Mouse (Mus musculus) spleen, adult 2 months (tissue): ENCODE measurements around the gene Fam178b.

Experiments
- CTCF ChIP-seq: fragments of 200-500 bp; IDR thresholded peaks from 2 replicates; pipeline ENCODE4 v1.5.1; 2011; ENCODE audit warnings: mild to moderate bottlenecking, inconsistent platforms; ENCODE audit not compliant: insufficient read depth, insufficient read length, insufficient replicate concordance; ENCODE audit errors: extremely low read depth
- POLR2A ChIP-seq: fragments of 200-500 bp; IDR thresholded peaks from 2 replicates; pipeline ENCODE4 v1.6.1; 2011; ENCODE audit warnings: low read depth, low read length, inconsistent platforms

DNA sequence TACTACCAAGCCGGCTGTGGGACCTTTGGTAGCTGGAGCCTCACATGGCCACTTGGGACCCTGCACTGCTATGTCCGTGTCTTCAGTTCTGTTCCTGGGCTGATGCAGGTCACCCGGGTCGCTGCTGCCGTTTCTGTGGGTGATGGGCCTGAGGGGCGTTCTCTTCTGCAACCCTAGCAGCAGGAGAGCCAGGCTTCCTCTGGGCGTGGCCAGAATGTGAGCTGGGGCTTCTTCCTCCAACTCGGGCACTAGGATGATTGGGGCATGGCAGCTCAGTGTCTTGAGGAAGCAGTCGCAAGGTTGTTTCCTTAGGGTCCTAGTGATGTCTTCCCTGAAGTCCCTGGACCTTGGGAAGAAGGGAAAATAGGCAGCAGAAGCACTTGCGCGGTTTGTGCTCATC, 163.4 kb downstream of the Fam178b start:
- no peak for TF ChIP-seq CTCF
- TF ChIP-seq POLR2A, result no peak
